Mouse (Mus musculus) frontal cortex, adult 2 months (tissue): ENCODE measurements around the gene Epb41l5. TPM values are rescaled to one million over a fixed set of nuclear protein-coding genes. Genes with fewer than 3 reads are reported as not detected.

ENCODE experiments used
- DNase-seq, 2 experiments: peaks; one replicate each; pipeline ENCODE4 v3.0.0; 2022; ENCODE audit warnings: low spot score in 1 of 2; ENCODE audit errors: extremely low spot score in 1 of 2
- polyA plus RNA-seq: library from polyadenylated mRNA; depleted of rRNA; stranded (reverse); fragments of >200 nt; gene quantifications from 2 replicates; pipeline ENCODE4 v1.2.3, GENCODE M21; 2012

Epb41l5 gene
- polyA plus RNA-seq, 1 experiment, result 6.1 TPM

DNA sequence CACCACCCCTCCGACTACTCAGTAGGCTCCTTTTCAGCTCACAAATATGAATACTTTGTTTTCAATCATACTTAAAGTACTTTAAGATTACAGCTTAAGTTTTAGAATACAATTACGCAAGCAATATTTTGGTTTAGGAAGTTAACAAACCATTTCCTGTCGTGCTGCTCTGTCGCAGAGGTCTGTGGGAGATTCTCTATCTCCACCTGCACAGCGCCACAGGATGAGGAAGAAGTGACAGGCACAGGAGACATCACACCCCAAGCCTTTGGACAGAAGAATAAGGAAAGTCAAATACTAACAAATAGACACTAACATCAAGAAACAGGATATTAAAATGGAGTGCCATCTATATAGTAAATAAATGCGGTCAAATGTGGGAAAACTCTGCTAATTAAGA, 49.9 kb downstream of the Epb41l5 start:
- no peak for DNase-seq

DNA sequence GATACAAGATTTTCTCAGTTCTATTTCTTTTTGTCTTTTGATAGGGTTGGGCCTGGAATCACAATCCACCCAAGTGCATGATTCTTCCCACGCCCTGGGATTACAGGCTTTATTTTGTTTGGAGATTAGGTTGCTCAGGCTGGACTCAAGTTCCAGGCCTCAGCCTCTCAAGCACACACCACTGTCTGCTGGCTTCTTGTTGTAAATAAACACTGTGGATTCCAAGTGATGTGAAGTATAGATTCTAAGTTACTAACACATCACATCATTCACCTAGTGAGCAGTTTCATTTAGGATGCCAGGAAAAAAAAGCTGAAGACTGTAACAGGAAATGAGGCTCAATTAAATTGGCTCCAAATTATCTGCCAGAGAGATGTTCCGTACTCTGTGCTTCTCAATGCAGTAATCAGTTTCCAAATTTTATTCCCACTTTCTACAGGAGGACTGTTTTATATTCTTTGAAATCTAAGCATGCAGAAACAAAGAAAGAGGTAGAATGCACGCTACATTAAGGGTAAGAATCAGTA, 51.8 kb downstream of the Epb41l5 start:
- no peak for DNase-seq

DNA sequence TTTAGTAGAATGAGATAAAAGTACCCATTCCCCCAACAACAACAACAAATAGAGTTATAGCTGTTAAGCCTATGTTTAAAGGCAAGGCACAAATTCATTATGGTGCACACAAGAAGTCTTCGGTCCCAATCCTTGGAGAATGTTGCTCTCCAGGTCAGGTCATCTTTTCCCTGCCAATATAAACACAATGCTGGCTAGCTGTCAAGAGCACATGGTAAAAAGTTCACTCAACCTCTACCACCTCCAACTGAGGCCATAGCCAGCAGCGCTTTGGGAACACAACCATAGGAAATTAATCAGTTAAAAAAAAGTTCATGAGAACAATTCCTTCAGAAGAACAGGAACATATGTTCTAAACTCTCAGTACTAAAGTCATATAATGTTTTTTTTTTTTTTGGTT, 58.8 kb downstream of the Epb41l5 start:
- no peak for DNase-seq

DNA sequence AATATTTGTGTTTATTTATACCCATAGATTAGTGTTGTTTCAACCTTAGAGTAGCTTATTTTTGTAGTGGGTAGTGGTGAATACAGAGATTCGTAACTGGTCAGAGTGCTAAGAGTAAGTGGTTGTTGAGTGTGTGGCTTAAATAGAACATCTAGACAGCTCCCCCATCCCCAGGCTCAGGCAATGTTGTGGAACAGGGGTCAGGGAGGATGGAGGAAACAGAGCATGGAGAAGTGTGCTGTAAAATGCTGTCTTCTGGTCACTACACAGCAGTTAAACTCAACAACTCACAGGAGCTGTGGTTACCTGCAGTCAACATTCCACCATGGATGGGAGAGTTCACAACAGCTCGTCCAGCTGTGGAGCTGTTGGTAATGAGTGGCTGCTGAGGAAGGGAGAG, 63.8 kb downstream of the Epb41l5 start:
- DNase-seq, result no peak

DNA sequence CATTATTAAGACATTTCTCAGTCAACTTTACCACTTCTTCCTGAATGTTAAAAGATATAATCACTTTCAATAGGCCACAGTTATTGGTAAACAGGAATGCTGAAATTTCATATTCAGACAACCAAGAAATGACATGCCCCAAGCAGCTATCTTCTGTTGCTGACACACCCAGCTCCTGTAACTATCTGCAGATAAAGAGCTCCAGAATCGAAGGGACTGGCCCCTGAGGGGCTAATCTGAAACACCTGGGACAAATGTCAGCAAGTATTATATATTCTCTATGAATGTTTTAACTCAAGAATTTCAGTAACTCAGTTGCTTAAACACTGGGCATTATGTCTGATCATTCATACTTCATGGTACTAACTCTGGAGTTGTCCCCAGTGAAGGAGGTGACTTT, 78.7 kb downstream of the Epb41l5 start:
- no peak for DNase-seq

DNA sequence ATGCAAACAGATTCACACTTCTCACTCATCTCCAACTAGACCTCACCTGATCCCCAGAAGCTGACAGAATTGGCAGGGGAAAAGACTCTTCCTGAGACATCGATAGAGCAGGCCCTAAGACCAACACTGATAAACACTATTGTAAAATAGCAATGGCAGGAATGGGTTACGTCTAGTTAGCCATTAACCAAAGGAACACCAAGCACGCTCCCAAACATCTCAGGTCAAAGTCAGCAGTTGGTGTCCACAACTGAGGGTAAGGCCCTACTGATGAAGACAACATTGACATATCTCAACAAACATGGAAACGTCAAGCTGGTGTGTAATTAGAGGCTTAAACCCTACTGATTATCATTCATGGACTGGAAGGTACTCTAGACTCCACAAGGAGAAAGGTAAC, 83.3 kb downstream of the Epb41l5 start:
- DNase-seq, result no peak

DNA sequence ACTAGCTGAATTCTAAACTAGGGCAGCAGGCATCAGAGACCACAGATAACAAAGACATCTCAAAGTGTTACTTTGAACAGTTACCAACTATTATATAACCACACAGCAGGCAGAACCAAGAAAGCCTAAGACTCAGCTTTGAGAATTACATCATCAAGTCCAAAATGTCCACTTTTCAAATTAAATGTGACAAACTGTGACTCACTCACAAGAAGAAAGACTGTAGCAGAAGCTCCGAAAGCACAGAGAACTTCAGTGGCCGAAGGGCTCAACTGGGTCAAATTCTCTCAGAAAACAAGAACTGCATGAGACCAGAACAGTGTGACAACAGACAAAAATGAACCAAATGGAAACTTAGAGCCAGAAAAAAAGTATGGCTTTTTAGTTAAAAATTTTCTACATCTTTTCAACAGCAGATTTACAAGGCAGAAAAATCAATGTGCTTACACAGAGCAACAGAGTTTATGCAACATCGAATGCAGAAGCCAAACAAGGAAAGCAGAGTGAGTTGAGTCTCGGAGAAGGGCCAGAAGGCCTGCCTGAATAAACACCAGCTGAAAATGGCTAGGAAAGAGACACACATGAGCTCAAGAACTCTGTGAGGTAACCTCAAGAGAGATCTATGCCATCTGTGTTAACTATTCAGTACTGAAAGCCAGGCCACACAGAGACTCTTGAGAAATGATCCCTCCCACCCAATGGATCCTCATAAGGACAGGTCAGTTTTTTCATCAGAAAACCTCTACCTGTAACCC, 91.0 kb downstream of the Epb41l5 start:
- DNase-seq, result peak; percentile 19 to 44

DNA sequence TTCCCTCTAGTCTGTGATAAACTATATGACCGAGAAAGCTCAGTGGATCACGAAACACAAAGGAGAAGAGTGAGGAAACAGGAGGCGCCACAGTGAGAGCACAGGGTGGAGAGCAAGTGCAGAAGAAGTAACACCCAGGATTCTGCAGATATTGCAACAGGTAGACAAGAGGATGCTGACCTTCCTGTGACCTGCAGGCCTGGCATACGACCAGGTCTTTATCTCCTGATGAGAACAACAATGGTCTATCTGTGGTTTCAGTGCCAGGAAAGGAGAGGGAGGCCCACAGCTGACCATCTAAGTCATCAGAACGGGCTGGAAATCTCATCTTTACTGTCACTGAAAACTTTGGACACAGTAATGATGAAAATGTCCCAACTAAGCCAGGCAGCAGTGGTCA, 93.1 kb downstream of the Epb41l5 start:
- DNase-seq, result no peak

DNA sequence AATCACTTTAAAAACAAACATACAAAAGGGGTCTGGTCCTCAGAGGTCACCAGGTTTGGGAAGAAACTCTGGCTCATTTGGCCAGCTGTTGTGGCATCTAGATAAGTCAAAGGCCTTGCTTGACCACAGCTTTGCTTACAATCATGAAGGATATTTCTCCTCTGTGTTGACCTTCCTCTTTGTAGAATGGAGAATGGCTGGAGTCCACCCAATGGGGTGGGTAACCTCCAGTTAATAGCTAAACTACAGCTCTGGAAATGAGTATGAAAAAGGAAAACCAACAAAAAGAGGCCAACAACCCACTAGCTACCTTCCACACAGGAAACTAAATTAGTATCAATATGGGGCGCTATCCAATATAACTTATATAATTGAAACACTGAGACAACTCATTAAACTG, 97.1 kb downstream of the Epb41l5 start:
- no peak for DNase-seq

DNA sequence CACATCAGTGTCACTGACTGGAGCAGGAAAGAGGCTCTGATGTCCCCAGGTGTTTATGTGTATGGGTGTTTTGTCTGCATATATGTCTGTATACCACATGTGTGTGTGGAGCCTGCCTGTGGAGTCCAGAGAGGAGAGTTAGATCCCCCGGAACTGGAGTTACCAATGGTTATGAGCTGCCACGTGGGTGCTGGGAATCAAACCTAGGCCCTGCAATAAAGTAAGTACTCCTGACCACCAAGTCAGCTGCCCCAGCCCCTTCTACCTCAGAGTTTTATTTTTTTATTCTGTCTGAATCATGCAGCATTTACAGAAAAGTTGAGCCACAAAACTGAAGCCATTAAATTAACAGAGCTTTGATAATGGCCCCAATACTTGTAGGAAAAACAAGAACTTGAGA, 98.7 kb downstream of the Epb41l5 start:
- no peak for DNase-seq

DNA sequence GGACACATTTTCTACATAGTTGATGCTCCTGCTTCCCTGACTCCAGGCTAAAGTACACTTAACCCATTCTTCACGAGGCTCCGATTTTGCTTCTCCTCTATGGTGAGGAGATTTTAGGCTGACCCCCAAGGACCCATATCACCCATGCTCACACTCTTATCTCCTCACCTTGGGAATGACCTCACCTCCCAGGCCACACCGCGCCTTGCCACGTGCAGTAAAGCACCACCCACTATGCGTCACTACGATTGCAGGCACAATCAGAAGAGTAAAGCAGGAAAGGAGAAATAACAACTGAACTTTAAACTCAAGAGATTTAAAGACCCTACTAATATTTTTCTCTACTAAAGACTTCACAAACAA, 99.5 kb downstream of the Epb41l5 start:
- no peak for DNase-seq

DNA sequence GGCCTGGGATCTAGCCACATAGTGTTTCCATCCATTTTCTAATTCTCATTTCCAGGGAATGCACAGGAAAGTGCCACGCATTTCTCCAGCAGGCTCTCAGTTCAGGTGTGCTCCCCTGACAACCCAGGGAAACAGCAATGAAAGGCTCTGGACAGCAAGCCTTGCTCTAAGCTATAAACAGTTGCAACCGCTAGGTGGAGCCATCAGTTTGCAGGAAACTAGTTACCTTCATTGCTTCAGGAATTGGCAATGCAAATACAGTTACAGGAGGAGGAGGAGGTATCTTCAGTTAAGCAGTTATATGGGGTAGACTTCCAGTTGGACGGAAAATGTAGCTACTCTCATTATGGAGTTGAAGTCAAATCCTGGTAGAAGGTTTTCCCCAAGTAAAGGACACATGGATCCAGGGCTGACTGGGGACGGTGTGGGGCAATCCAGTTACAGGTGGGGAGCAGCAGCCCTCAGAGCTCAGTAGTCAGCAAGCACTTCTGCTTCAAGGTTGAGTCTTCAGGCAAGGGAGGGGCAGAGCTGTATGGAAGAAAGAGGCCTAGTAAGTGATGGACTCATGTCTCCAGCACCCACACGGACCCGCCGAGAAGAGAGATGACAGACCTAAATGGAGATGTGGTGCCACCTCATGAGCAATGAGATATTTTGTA, 100.0 kb downstream of the Epb41l5 start:
- DNase-seq, result peak; percentile 44 to 94

DNA sequence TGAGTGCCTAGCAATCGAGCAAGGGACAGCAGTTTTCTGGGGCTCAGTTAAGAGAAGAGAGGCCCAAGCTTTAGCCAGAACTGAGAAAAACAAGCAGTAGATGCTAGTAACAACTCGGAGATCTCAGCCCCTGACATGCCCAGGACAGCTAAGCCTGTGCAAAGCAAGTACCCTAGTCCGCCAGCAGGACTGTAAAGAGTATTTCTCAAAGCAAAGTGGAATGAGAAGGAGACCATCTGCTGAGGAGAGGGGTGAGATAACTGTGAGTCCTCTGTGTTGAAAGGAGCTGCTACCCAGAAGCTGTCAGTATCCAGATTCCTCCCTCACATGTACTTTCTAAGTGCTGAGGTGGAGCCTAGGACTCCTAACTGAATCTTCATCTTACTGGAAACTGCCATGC, 102.3 kb downstream of the Epb41l5 start:
- no peak for DNase-seq

DNA sequence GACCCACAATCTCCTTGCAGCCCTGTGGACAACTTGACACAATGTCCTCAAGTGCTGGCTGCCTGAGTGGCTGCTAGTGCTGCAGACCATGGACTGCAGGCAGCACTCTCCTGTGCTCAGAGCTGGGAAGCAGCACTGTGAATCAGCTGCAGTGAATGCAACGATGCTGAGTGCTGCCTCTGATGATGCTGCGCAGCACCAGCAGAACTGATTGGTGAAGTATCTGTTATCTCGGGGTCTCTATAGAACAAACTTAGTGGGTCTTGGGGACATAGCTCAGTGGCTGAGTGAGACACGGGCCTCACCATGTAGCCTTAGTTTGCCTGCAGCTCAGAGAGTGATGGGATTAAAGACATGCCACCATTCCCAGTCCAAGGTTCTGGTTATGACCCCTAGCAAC, 103.1 kb downstream of the Epb41l5 start:
- no peak for DNase-seq

DNA sequence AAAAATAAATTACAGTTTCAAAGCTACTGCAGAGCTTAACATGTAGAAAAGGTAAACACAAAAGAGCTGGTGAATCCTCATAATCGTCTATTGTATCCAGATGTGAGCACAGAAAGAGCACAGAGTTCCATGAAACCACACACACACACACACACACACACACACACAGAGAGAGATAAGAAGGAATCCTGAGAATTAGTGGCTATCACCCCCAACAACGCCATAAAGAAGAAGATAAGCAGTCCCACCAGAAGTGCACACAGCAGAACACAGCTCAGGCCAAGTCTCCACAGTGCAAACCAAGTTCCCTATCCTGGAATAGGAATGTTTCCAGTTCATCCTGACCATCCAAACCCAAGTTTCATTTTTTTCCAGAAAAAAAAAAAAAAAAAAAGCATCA, 103.6 kb downstream of the Epb41l5 start:
- no peak for DNase-seq

DNA sequence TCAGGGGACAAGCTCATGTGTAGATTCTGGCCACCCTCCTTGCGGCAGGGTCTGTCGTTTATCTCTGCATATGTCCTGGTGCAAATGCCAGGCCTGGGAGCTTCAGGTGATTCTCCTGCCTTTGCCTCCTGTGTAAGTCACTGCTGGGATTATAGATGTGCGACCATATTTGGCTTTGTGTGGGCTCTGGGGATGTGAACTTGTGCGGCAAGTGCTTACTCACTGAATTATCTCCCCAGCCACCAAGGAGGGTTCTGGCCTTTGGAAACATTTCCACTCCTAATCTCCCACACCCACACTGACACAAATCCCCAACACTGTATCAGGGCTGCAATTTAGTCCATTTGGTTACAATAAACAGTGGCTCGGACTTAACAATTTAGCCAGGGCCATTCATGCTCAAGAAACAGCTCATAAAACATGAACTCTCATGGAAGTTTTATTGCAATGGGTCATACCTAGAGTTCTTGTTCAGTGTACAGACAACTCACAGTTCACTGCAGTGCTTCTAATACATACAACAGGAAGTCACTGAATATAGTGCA, 104.1 kb downstream of the Epb41l5 start:
- no peak for DNase-seq

DNA sequence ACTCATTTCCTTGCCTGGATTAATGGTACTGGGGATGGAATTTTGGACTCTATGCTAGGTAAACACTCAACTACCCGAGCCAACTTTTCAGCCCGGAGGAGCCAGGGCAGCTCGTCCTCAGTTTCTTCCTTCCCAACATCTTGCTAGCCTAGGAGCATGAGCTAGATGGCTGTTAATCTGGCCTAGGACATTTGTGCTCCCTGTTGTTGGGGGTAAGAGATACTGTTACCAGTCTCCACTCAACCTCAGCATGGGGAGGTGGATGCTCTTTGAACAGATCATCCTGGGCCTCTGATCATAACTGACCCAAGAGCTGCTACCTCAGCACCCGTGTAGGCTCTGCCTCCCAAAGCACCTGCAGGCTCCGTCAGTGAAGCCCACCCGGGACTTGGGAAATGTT, 105.5 kb downstream of the Epb41l5 start:
- DNase-seq, result no peak

DNA sequence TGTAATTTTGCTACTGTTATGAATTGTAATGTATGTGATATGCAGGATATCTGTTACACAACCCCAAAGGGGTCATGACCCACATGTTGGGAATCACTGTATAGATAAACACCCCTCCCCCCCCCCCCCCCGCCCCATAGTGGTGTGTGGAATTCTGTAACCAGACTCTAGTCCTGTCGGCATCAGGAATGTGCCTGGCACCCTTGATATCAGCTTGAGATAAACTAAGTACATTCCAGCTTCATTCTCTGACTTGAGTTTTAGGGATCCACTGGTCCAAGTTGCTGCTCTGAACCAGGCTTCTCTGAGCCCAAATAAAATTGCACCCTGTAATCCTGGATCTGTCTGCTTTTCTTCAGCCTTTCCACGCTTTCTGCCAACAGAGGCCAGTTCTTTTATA, 107.2 kb downstream of the Epb41l5 start:
- DNase-seq, result no peak

DNA sequence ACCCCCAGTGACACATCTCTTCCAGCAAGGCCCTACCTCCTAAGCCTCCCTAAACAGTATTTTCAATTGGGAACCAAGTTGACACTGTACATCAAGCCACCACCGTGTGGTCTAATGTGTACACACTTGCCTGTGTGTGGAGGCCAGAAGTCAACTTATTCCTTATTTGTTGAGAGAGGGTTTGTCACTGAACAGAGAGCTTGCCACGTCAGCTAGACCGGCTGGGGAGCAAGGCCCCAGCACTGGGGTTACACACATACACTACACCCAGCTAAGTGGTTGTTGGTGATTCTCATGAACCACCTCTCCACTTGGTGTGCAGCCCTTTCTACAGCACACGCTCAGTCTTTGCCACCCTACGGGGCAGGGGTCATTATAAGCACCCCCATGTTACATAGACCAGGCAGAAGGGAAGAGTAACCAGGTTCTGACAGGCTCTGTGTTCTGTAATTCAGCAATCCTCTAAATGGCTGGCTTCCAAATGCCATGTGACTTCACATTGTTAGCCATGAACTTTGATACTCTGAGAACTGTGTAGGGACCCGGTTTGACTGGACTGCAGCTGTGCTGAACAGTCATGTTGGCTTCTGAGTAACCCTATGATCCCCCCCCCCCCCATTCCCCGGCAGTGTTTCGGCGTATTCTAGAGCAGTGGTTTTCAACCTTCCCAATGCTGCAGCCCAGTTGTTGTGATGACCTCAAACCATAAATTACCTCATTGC, 107.8 kb downstream of the Epb41l5 start:
- no peak for DNase-seq

DNA sequence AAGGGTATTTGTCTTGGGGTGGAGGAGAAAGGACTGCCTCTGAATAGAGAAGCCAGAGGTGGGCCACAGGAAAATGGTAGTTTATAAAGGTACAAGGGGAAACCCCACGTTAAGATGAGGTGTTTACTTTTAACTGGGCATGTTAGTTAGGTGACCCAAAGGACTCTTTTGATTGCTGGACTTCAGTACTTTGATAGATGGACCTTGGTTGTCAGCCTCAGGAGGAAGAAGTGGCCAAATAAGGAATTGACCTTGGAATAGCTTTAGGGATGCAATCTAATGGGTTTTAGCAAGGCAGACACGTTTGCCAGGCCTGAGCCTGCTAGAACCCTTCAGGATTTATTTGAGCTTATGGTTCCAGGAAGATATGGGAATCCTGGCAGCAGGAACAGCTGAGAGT, 109.5 kb downstream of the Epb41l5 start:
- DNase-seq, result no peak

DNA sequence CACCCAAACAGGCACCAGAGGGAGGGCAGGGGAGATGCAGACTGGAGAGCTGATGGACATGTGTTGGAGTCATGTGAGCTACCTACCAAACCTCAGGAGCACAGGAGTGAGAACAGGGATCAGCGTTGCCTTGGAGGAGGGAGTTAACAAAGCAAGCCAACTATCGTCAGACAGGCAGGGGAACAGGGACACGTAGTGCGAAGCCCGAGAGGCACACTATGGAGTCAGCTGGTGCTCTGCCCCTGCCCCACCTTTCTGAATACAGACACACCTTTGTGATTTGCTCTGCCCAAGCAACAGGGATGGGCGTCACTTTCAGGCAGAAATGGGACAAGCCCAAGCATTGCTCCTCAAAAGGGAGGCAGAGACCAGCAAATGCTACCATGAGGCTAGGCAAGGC, 111.1 kb downstream of the Epb41l5 start:
- DNase-seq, result no peak
